Mouse (Mus musculus) hindbrain, embryonic 12.5 days (tissue): ENCODE data around the gene Nuak1. TPM values are rescaled to one million over a fixed set of nuclear protein-coding genes. Genes with fewer than 3 reads are reported as not detected.

ENCODE experiments used
- ATAC-seq: fragments of 200-750 bp; cut with Nextera tagmentation; 2 replicates; pipeline ENCODE4 v1.8.0; 2017; ENCODE audit warnings: moderate TSS enrichment; ENCODE audit not compliant: low FRiP score
- H3K27ac ChIP-seq: fragments of 300-500 bp; sonication (generic); 2 replicates; pipeline ENCODE4 v1.5.1; 2016; ENCODE audit warnings: mild to moderate bottlenecking
- H3K27me3 ChIP-seq: fragments of 300-500 bp; sonication (generic); 2 replicates; pipeline ENCODE4 v1.6.1; 2016; ENCODE audit warnings: mild to moderate bottlenecking
- H3K36me3 ChIP-seq: fragments of 300-500 bp; sonication (generic); 2 replicates; pipeline ENCODE4 v1.6.1; 2016; ENCODE audit warnings: mild to moderate bottlenecking
- H3K4me1 ChIP-seq: fragments of 300-500 bp; sonication (generic); 2 replicates; pipeline ENCODE4 v1.6.1; 2016
- H3K4me2 ChIP-seq: fragments of 300-500 bp; sonication (generic); replicated peaks from 2 replicates; pipeline ENCODE4 v1.6.1; 2016; ENCODE audit warnings: mild to moderate bottlenecking
- H3K4me3 ChIP-seq: fragments of 300-500 bp; sonication (generic); 2 replicates; pipeline ENCODE4 v1.5.1; 2016; ENCODE audit warnings: mild to moderate bottlenecking
- H3K9ac ChIP-seq: fragments of 300-500 bp; sonication (generic); 2 replicates; pipeline ENCODE4 v1.6.1; 2016; ENCODE audit warnings: mild to moderate bottlenecking, moderate library complexity
- H3K9me3 ChIP-seq: fragments of 300-500 bp; sonication (generic); replicated peaks from 2 replicates; pipeline ENCODE4 v1.6.1; 2016; ENCODE audit warnings: mild to moderate bottlenecking
- WGBS: fragments of 180-500 bp; shearing (Covaris S2); methylation state at CpG from one replicate; pipeline ENCODE4 v1.1.7; 2016; 5-methylcytosine and 5-hydroxymethylcytosine counted together
- polyA plus RNA-seq: library from polyadenylated mRNA; unstranded; fragments of >200 nt; fragmentation: Nextera tagmentation; extraction: Ambion mirVana; gene quantifications from 2 replicates; pipeline ENCODE4 v1.2.1, GENCODE M21; 2016

Gene Nuak1
- polyA plus RNA-seq, 1 experiment from 2014 or later = 4.6 TPM

DNA sequence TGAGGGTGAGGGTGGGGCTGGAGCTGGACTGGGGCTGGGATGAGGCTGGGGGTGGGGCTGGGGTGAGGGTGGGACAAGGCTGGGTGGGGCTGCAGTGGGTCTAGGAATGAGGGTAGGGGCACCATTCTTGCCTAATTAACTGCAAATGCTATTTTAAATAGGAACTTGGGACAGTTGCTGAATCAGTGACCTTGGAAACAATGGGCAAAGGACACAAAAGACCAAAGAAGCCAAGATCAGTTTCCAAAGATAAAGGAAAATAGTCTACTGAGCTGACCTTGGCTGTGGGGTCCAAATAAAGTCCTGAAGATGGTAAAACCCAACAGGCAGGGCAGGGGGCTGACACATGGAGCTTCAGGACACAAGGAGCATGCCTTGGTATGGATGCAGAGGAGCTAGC is 22.0 kb downstream of the Nuak1 start:
- Histone ChIP-seq H3K4me1 (peaks cover 2% of the 10 kb centered on the region; the same call in 1 of the 2 replicates), H3K27me3 (no peaks in the 10 kb centered on the region), H3K4me2 (no peak overlapping the region), H3K9me3 (no peaks in the 10 kb centered on the region), H3K4me3 (no peak overlapping the region), H3K36me3 (peaks cover 9% of the 10 kb centered on the region), H3K27ac (no peak overlapping the region), H3K9ac (no peak overlapping the region)
- no peak for ATAC-seq

- Histone ChIP-seq H3K4me3 (no peak overlapping the region), H3K27me3 (no peaks in the 10 kb centered on the region), H3K27ac (no peak overlapping the region), H3K4me1 (peaks cover 4% of the 10 kb centered on the region), H3K36me3 (peaks cover 9% of the 10 kb centered on the region), H3K4me2 (no peak overlapping the region), H3K9me3 (no peaks in the 10 kb centered on the region), H3K9ac (no peak overlapping the region)
- ATAC-seq = no peak
- WGBS = 88% methylated on average over 8 of the region's 8 CpGs
Measured at GRCm38 (mm10) chr10:84416752-84417151, 23.6 kb downstream of the Nuak1 start.

DNA sequence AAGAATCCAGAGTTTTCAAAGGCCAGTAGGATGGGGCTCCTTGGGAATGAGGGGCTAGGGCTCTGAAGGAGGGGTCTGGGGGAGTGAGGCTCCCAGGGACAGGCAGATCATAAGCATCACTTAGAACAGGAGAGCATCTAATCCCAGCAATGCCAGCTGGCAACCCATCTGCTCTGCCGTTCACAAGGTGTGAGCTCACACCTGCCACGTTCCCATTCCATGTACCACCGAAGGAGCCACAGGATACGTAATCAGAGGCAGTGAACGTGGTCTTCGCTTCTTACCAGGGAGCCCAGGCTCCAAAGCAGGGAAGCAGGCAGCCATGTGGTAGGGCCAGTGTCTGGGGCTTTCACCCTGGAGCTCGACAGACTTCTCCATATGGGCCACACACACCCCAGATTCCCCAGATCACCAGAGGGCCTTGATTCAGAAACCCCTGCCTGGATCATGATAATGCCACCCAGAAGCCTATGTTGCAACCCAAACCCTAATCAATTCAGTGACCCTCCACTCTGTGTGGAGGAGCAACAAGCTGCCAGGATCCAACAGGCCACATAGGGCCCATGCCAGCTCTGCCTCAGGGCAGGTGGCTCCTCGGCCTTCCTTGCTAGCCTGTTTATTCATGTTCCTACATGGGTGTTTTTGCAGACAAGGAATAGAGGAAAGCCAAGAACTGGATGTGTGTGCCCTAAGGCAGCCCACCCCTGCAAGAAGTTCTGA is 25.3 kb downstream of the Nuak1 start:
- no peaks in the 10 kb centered on the region for H3K9me3 ChIP-seq
- no peaks in the 10 kb centered on the region for H3K27me3 ChIP-seq
- H3K4me2 ChIP-seq = no peak overlapping the region
- peaks cover 14% of the 10 kb centered on the region for H3K4me1 ChIP-seq
- no peak overlapping the region for H3K9ac ChIP-seq
- H3K36me3 ChIP-seq = peaks cover 3% of the 10 kb centered on the region
- no peak overlapping the region for H3K4me3 ChIP-seq
- 83% methylated on average over 8 of the region's 8 CpGs for WGBS
- ATAC-seq = no peak
- H3K27ac ChIP-seq = no peak overlapping the region

GRCm38 (mm10) chr10:84413310-84413709 is 27.1 kb downstream of the Nuak1 start:
- no peak overlapping the region for H3K9ac ChIP-seq
- H3K4me2 ChIP-seq = no peak overlapping the region
- H3K27ac ChIP-seq = no peak overlapping the region
- H3K4me3 ChIP-seq = no peak overlapping the region
- no peaks in the 10 kb centered on the region; the same call in 1 of the 2 replicates for H3K36me3 ChIP-seq
- no peaks in the 10 kb centered on the region for H3K9me3 ChIP-seq
- H3K4me1 ChIP-seq = peaks cover 14% of the 10 kb centered on the region
- H3K27me3 ChIP-seq = no peaks in the 10 kb centered on the region
- ATAC-seq = no peak
- WGBS = 82% methylated on average over 6 of the region's 6 CpGs

GRCm38 (mm10) chr10:84412326-84412962 is 28.0 kb downstream of the Nuak1 start:
- Histone ChIP-seq H3K4me1 (peaks cover 14% of the 10 kb centered on the region), H3K27me3 (no peaks in the 10 kb centered on the region), H3K36me3 (no peaks in the 10 kb centered on the region; the same call in 1 of the 2 replicates), H3K9me3 (no peaks in the 10 kb centered on the region), H3K27ac (no peak overlapping the region), H3K4me2 (no peak overlapping the region), H3K4me3 (no peak overlapping the region), H3K9ac (no peak overlapping the region)
- WGBS = 88% methylated on average over 12 of the region's 12 CpGs
- no peak for ATAC-seq

DNA sequence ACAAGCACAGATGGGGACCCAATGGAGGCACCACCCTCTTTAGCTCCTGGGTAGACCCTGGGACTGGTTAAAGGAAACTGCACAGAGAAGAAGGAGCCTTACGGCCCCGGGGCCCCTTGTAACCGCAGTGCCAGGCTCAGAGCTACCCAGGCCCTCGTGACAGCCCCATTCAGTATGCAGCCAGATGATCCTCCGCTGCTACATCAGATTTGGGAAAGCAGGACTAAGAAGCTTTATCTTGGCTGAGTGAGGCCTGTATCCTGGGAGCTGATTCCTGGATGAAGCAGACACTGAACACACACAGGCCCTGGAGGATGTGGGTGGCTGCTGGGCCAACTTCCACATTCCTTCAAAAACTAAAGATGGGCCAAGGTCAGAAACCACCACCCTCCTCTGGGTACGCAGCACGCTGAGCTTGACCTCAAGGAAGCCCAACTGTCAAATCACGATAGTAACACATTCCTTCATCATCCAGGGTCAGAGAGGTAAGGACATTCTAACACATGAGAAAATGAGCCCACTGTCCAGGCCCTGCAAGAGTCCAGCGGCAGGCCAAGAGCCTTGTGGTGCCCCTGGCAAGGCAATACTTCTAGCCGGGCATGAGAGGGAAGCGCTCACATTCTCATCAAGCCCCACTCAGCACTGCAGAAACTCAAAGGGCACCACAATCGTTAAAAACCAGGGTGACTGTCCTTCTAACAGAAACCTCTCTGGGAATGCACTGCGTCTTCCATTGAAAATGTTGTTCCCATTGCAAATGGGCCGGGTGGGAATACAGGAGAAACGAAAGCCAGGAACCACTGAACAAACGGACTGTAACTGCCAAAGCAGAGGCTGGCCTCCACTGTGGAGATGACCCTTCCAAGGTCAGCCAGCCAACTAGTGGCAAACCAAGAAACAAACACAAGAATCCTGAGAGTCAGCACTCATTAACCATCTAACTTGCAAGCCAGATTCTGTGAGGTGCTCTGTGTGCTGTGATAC is 29.0 kb downstream of the Nuak1 start:
- whole genome bisulfite sequencing = 81% methylated on average over 16 of the region's 16 CpGs
- Histone ChIP-seq H3K36me3 (no peaks in the 10 kb centered on the region; the same call in 1 of the 2 replicates), H3K4me1 (peaks cover 14% of the 10 kb centered on the region), H3K27ac (no peak overlapping the region), H3K4me3 (no peak overlapping the region), H3K4me2 (no peak overlapping the region), H3K27me3 (no peaks in the 10 kb centered on the region), H3K9me3 (no peaks in the 10 kb centered on the region), H3K9ac (no peak overlapping the region)
- no peak for ATAC-seq

GRCm38 (mm10) chr10:84408965-84409660 is 31.3 kb downstream of the Nuak1 start:
- Histone ChIP-seq H3K4me3 (no peak overlapping the region), H3K36me3 (no peaks in the 10 kb centered on the region; the same call in 1 of the 2 replicates), H3K27ac (no peak overlapping the region), H3K9ac (no peak overlapping the region), H3K9me3 (no peaks in the 10 kb centered on the region), H3K4me2 (no peak overlapping the region), H3K4me1 (peaks cover 24% of the 10 kb centered on the region), H3K27me3 (no peaks in the 10 kb centered on the region)
- ATAC-seq = no peak
- 88% methylated on average over 13 of the region's 13 CpGs for WGBS

DNA sequence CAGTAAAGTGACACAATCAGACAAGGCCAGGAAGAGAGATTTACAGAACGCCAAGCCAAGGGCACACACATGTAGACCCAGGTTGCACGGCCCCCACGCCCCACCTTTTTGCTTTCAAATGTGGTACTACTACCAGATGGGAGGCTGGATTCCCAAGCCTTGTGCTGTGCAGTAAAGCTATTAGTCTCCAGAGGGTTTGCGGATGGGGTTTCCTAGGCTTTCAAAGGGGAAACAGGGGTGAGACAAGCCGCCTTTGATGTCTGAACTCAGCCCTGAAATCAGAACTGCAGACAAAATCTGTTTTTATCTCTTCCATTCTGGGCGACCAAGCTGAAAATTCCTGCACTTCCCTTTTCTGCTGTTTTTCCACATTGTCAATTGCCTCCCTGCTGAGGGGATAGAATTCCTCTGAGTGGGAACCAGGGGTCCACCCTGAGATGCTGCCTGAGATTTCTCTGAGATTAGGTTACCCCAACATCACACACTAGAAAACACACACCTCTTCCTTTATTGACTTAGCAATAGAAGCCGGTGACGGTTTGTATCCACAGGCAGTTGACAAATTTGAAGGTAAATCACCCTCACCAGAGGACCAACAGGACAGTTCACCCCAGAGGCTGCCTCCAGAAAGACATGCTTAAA is 35.1 kb downstream of the Nuak1 start:
- no peaks in the 10 kb centered on the region for H3K9me3 ChIP-seq
- peaks cover 33% of the 10 kb centered on the region for H3K4me1 ChIP-seq
- no peak for ATAC-seq
- 56% methylated on average over 8 of the region's 8 CpGs for WGBS
- no peak overlapping the region for H3K4me2 ChIP-seq
- no peaks in the 10 kb centered on the region for H3K27me3 ChIP-seq
- no peak overlapping the region for H3K4me3 ChIP-seq
- no peak overlapping the region for H3K9ac ChIP-seq
- H3K36me3 ChIP-seq = no peaks in the 10 kb centered on the region
- H3K27ac ChIP-seq = no peak overlapping the region

GRCm38 (mm10) chr10:84401907-84402371 is 38.5 kb downstream of the Nuak1 start:
- H3K27me3 ChIP-seq = no peaks in the 10 kb centered on the region
- 0 out of 2 replicates have a peak, but pooled peaks cover 4% of the 10 kb centered on the region for H3K36me3 ChIP-seq
- peaks cover 34% of the 10 kb centered on the region for H3K4me1 ChIP-seq
- WGBS = 42% methylated on average over 6 of the region's 7 CpGs
- no peaks in the 10 kb centered on the region for H3K9me3 ChIP-seq
- peak overlapping the region; percentile 53; the same call in 1 of the 2 replicates for H3K27ac ChIP-seq
- peak; percentile 58; the same call in 1 of the 2 replicates for ATAC-seq
- no peak overlapping the region for H3K4me3 ChIP-seq
- no peak overlapping the region for H3K4me2 ChIP-seq
- H3K9ac ChIP-seq = no peak overlapping the region

DNA sequence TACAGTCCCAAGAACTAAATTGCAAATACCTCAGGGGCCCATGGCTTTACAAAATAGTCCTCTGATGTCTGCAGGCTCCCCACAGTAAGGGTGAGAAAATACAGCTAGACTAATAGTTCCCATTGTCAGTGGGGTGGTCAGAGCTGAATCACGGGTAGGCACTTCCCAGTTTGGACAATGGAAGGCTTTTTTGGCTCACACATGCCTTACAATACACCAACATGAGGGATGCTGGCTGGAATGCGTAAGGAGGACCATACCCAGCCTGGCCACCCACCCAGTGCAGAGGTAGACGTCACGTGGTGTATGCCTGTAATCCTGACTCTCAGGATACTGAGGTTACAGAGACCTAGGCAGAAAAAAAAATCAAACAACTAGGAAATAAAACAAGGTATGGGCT is 39.2 kb downstream of the Nuak1 start:
- Histone ChIP-seq H3K27me3 (no peaks in the 10 kb centered on the region), H3K4me2 (no peak overlapping the region), H3K4me1 (peaks cover 34% of the 10 kb centered on the region), H3K4me3 (no peak overlapping the region), H3K9ac (no peak overlapping the region), H3K36me3 (0 out of 2 replicates have a peak, but pooled peaks cover 4% of the 10 kb centered on the region), H3K27ac (no peak overlapping the region), H3K9me3 (no peaks in the 10 kb centered on the region)
- WGBS = 40% methylated on average over 4 of the region's 4 CpGs
- 0 out of 2 replicates have a peak, but pooled peaks have one; percentile 51 for ATAC-seq

DNA sequence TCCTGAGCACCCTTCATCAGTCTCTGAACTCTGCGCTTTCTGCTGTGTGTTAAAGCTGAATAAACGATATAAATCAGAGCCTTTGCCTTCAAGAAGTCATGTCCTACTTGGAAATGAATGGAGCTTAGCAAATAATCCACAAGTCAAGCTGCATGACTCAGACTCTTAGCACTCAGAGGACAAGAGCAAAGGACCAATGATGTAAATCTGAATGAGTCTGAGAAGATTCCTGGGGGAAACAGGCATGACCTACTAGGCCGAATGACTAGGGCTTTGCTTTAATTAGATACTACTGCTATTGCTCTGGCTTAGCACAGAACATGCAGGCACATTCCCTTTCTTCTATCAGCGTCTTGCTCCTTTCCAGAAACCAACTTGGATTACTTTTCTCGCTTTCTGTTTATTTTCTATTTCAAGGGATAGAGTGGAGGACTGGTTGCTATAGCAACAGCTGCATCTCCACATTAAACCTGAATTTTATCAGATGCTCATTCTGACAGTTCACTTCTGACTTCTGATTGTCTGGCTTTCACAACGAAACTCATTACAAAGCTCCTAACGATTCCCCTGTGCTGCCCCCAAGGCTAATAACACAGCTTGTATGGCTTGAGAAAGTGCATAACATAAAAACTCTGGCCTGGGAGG is 40.2 kb downstream of the Nuak1 start:
- Histone ChIP-seq H3K9me3 (no peaks in the 10 kb centered on the region), H3K36me3 (0 out of 2 replicates have a peak, but pooled peaks cover 4% of the 10 kb centered on the region), H3K9ac (no peak overlapping the region), H3K27me3 (no peaks in the 10 kb centered on the region), H3K27ac (0 out of 2 replicates have a peak overlapping the region, but pooled peaks have one; percentile 8), H3K4me2 (no peak overlapping the region), H3K4me3 (no peak overlapping the region), H3K4me1 (peaks cover 34% of the 10 kb centered on the region)
- ATAC-seq = no peak
- WGBS = 78% methylated on average over 7 of the region's 7 CpGs
